In genomic region chr2:104981712-104982111, GRCm38 (mm10) we compare ENCODE assay signal across 27 mouse cellular contexts. TPM values are rescaled to one million over a fixed set of nuclear protein-coding genes. Genes with fewer than 3 reads are reported as not detected.
DNase-seq lines count a peak whose midpoint lies in the region; ATAC-seq and TF ChIP-seq lines count a peak whose summit lies in the region.
"Had no signal": no experiment of that assay in that cellular context is flagged by ENCODE, and none has a peak within 500 bp of the region (broad histone marks: within the 10 kb centered on the region; RNA-seq: fewer than 3 reads in every experiment).

No protein-coding gene starts in this region.

- no peaks in the 10 kb centered on the region for H3K36me3 ChIP-seq in forebrain, embryonic 10.5 days (replicated peaks)
- H3K36me3 ChIP-seq in forebrain, embryonic 16.5 days (ENCODE audit: control insufficient read depth, insufficient read depth): no peaks in the 10 kb centered on the region
- H3K36me3 ChIP-seq in midbrain, embryonic 11.5 days (ENCODE audit: control insufficient read depth, insufficient read depth, low read length): no peaks in the 10 kb centered on the region
- H3K36me3 ChIP-seq in midbrain, embryonic 15.5 days (replicated peaks): no peaks in the 10 kb centered on the region
- H3K36me3 ChIP-seq in forebrain, embryonic 14.5 days (ENCODE audit: control insufficient read depth, insufficient read depth, low read length): no peaks in the 10 kb centered on the region
- H3K36me3 ChIP-seq: embryonic facial prominence, embryonic 10.5 days; hindbrain, embryonic 13.5 days; neural tube, embryonic 13.5 days; stomach, embryonic 15.5 days had no signal

- ATAC-seq in forebrain, embryonic 16.5 days: no peak
- ATAC-seq in midbrain, embryonic 11.5 days (ENCODE audit: low FRiP score): peak; percentile 82
- ATAC-seq in midbrain, embryonic 15.5 days (replicated peaks): no peak
- no peak for ATAC-seq in forebrain, embryonic 14.5 days
- ATAC-seq: inflammation-experienced regulatory T-cells, adult 6 months had no signal

- no peak for TF ChIP-seq CTCF in brain, embryonic 14.5 days (IDR thresholded peaks at IDR 0.05; ENCODE audit: borderline replicate concordance, extremely low read depth, insufficient read depth, insufficient read length)

- H3K4me3 ChIP-seq in forebrain, embryonic 10.5 days: peak overlapping the region; percentile 23; the same call in 1 of the 2 replicates
- no peak overlapping the region for H3K4me3 ChIP-seq in forebrain, embryonic 16.5 days (replicated peaks; ENCODE audit: low read length)
- no peak overlapping the region for H3K4me3 ChIP-seq in midbrain, embryonic 11.5 days (ENCODE audit: low read depth, low read length)
- H3K4me3 ChIP-seq in midbrain, embryonic 15.5 days: no peak overlapping the region
- no peak overlapping the region for H3K4me3 ChIP-seq in forebrain, embryonic 14.5 days (ENCODE audit: low read depth, low read length)
- H3K4me3 ChIP-seq: embryonic facial prominence, embryonic 10.5 days; heart, adult 2 months; hindbrain, embryonic 13.5 days; myocyte; neural tube, embryonic 13.5 days; stomach, embryonic 15.5 days had no signal

- 18% methylated on average over 2 of the region's 2 CpGs for WGBS in forebrain, embryonic 10.5 days
- WGBS in forebrain, embryonic 16.5 days: 0% methylated on average over 2 of the region's 2 CpGs
- WGBS in midbrain, embryonic 11.5 days: 9% methylated on average over 2 of the region's 2 CpGs
- 3% methylated on average over 2 of the region's 2 CpGs for WGBS in midbrain, embryonic 15.5 days
- WGBS in forebrain, embryonic 14.5 days: 3% methylated on average over 2 of the region's 2 CpGs

- H3K4me1 ChIP-seq in forebrain, embryonic 10.5 days: peaks cover 15% of the 10 kb centered on the region
- H3K4me1 ChIP-seq in forebrain, embryonic 16.5 days (replicated peaks; ENCODE audit: control insufficient read depth, insufficient read depth, low read length): no peaks in the 10 kb centered on the region
- H3K4me1 ChIP-seq in midbrain, embryonic 11.5 days (ENCODE audit: control insufficient read depth, insufficient read depth, low read length): no peaks in the 10 kb centered on the region
- no peaks in the 10 kb centered on the region for H3K4me1 ChIP-seq in midbrain, embryonic 15.5 days
- no peaks in the 10 kb centered on the region for H3K4me1 ChIP-seq in forebrain, embryonic 14.5 days (ENCODE audit: control insufficient read depth, insufficient read depth, low read length)
- H3K4me1 ChIP-seq: hindbrain, embryonic 13.5 days; neural tube, embryonic 13.5 days; stomach, embryonic 15.5 days had no signal

- peak overlapping the region; percentile 81 for H3K27ac ChIP-seq in forebrain, embryonic 10.5 days
- no peak overlapping the region for H3K27ac ChIP-seq in forebrain, embryonic 16.5 days (ENCODE audit: low read length)
- no peak overlapping the region for H3K27ac ChIP-seq in midbrain, embryonic 11.5 days (ENCODE audit: low read depth, low read length)
- no peak overlapping the region for H3K27ac ChIP-seq in midbrain, embryonic 15.5 days
- no peak overlapping the region for H3K27ac ChIP-seq in forebrain, embryonic 14.5 days (ENCODE audit: low read depth, low read length)
- H3K27ac ChIP-seq: embryonic facial prominence, embryonic 10.5 days; heart, adult 2 months; hindbrain, embryonic 13.5 days; kidney, postnatal 0 days; liver, embryonic 14.5 days; neural tube, embryonic 13.5 days; stomach, embryonic 15.5 days had no signal

- H3K9ac ChIP-seq in forebrain, embryonic 16.5 days (replicated peaks; ENCODE audit: low read depth, low read length): no peak overlapping the region
- H3K9ac ChIP-seq in midbrain, embryonic 11.5 days (ENCODE audit: low read length): no peak overlapping the region
- no peak overlapping the region for H3K9ac ChIP-seq in midbrain, embryonic 15.5 days
- no peak overlapping the region for H3K9ac ChIP-seq in forebrain, embryonic 14.5 days (ENCODE audit: low read length)
- H3K9ac ChIP-seq: hindbrain, embryonic 13.5 days; liver, embryonic 14.5 days; lung, embryonic 14.5 days; neural tube, embryonic 13.5 days; stomach, embryonic 15.5 days had no signal

- no peaks in the 10 kb centered on the region for H3K27me3 ChIP-seq in forebrain, embryonic 10.5 days (ENCODE audit: poor library complexity, severe bottlenecking)
- no peaks in the 10 kb centered on the region for H3K27me3 ChIP-seq in forebrain, embryonic 16.5 days (replicated peaks; ENCODE audit: control insufficient read depth, insufficient read depth, low read length)
- H3K27me3 ChIP-seq in midbrain, embryonic 11.5 days (ENCODE audit: control insufficient read depth, insufficient read depth, low read length): no peaks in the 10 kb centered on the region
- H3K27me3 ChIP-seq in midbrain, embryonic 15.5 days (replicated peaks): no peaks in the 10 kb centered on the region
- H3K27me3 ChIP-seq in forebrain, embryonic 14.5 days (replicated peaks; ENCODE audit: control insufficient read depth, insufficient read depth, low read length): no peaks in the 10 kb centered on the region
- H3K27me3 ChIP-seq: hindbrain, embryonic 13.5 days; neural tube, embryonic 13.5 days; stomach, embryonic 15.5 days had no signal

- TF ChIP-seq POLR2A in brain, embryonic 14.5 days (IDR thresholded peaks at IDR 0.05; ENCODE audit: borderline replicate concordance, extremely low read depth, insufficient read depth, insufficient read length, poor library complexity, severe bottlenecking): no peak

- no peak overlapping the region for H3K4me2 ChIP-seq in forebrain, embryonic 16.5 days (ENCODE audit: low read length)
- H3K4me2 ChIP-seq in midbrain, embryonic 11.5 days: no peak overlapping the region
- H3K4me2 ChIP-seq in midbrain, embryonic 15.5 days: no peak overlapping the region
- no peak overlapping the region for H3K4me2 ChIP-seq in forebrain, embryonic 14.5 days (ENCODE audit: low read length)
- H3K4me2 ChIP-seq: hindbrain, embryonic 13.5 days; lung, embryonic 14.5 days; neural tube, embryonic 13.5 days; stomach, embryonic 15.5 days had no signal

- no peaks in the 10 kb centered on the region for H3K9me3 ChIP-seq in forebrain, embryonic 10.5 days
- no peaks in the 10 kb centered on the region for H3K9me3 ChIP-seq in forebrain, embryonic 16.5 days (ENCODE audit: control insufficient read depth, low read length)
- H3K9me3 ChIP-seq in midbrain, embryonic 11.5 days (ENCODE audit: control insufficient read depth, low read length): no peaks in the 10 kb centered on the region
- H3K9me3 ChIP-seq in midbrain, embryonic 15.5 days: no peaks in the 10 kb centered on the region
- no peaks in the 10 kb centered on the region for H3K9me3 ChIP-seq in forebrain, embryonic 14.5 days (replicated peaks; ENCODE audit: control insufficient read depth, low read length)
- H3K9me3 ChIP-seq: embryonic facial prominence, embryonic 10.5 days; hindbrain, embryonic 13.5 days; neural tube, embryonic 13.5 days; stomach, embryonic 15.5 days had no signal

- peak; percentile 21 for DNase-seq in forebrain, embryonic 10.5 days (ENCODE audit: extremely low spot score, low spot score)
- peak; percentile 88 for DNase-seq in midbrain, embryonic 11.5 days (ENCODE audit: low spot score, missing footprints)
- peak; percentile 28 for DNase-seq in brain, embryonic 14.5 days (ENCODE audit: low read depth)
- DNase-seq in forebrain, embryonic 14.5 days (ENCODE audit: low spot score): peak; percentile 10
- no peak for DNase-seq in cerebellum, postnatal 10 days
- DNase-seq: cerebellum, adult 11-12 months; cerebellum, postnatal 25 days; gastrocnemius, postnatal 25 days; heart, adult 2 months; kidney, adult 18-20 months; layer of hippocampus, adult 9-11 months; lung, embryonic 14.5 days; lung, postnatal 36 days; right cerebral cortex, adult 18-20 months; right cerebral cortex, postnatal 4 days; thymus, adult 18-20 months; thymus, postnatal 36 days had no signal

RNA-seq across cellular contexts. Expression of gene Eif3m, which starts 35.2 kb away (rescaled TPM):
- polyA plus RNA-seq in forebrain, embryonic 10.5 days (2016; fragmentation: Nextera tagmentation; extraction: Ambion mirVana): 313 and 318 TPM in 2 replicates
- 181 and 216 TPM in 2 replicates for polyA plus RNA-seq in forebrain, embryonic 16.5 days (2015; fragmentation: Nextera tagmentation; extraction: Ambion mirVana)
- polyA plus RNA-seq in midbrain, embryonic 11.5 days (2014; fragmentation: Nextera tagmentation; extraction: Ambion mirVana): 291 and 301 TPM in 2 replicates
- polyA plus RNA-seq in midbrain, embryonic 15.5 days (2015; fragmentation: Nextera tagmentation; extraction: Ambion mirVana): 154 TPM in 2 replicates
- polyA plus RNA-seq in brain, embryonic 14.5 days (2012; rRNA removed): 110 and 115 TPM in 2 replicates
- 249 and 273 TPM in 2 replicates for polyA plus RNA-seq in forebrain, embryonic 14.5 days (2014; fragmentation: Nextera tagmentation; extraction: Ambion mirVana)

Comparison
In these comparisons a context has a peak if more than half of its experiments do, and no peak if none do; other contexts are left out.
1. DNase-seq: peak in forebrain, embryonic 10.5 days (single experiment), midbrain, embryonic 11.5 days (single experiment), brain, embryonic 14.5 days (single experiment) and forebrain, embryonic 14.5 days (single experiment); none in cerebellum, postnatal 10 days (0 of 2).